Mouse (Mus musculus) c-Kit-negative CD71-positive TER-119-positive erythroid progenitor cells, embryonic 14.5 days (primary cell): Measurements from ENCODE around the gene Vhl.

Experiments used
- DNase-seq: peaks from one replicate; pipeline ENCODE4 v3.0.0-alpha.2; 2013; ENCODE audit warnings: low read depth, low spot score

The Vhl gene

DNA sequence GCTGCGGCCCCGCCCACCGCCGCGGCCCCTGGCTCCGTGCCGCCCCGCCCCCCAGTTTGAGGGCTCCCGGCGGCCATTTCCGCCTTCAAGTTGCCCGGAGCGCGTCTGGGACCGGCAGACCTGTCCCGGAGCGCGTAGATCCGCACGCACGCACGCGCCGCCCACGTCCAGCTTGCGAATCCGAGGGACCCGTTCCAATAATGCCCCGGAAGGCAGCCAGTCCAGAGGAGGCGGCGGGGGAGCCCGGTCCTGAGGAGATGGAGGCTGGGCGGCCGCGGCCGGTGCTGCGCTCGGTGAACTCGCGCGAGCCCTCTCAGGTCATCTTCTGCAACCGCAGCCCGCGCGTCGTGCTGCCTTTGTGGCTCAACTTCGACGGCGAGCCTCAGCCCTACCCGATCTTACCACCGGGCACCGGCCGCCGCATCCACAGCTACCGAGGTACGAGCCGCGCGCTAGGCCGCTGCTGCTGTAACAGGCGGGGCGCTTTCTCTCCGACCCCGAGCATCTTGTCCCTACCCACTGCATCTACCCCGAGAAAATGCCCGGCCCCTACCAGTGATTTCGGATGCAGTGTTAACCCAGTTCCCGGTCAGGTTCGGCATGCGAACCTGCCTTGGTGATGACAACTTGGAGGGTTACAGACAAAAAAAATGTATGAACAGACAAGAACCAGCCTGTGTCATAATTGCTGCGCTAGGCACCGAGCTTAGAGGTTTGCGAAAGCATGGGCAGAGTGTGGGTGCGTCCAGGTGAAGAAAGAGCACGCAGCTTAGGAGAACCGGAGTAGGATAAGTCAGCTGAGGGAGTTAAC lies at the start of gene Vhl:
Gene Vhl, plus strand, starts transcription at position 19 of the 811 bp plus-strand sequence.
- peak; percentile 66 for DNase-seq

- no peak for DNase-seq
Observed at GRCm38 (mm10) chr6:113576044-113576443, 47.7 kb upstream of the Vhl start.

GRCm38 (mm10) chr6:113579306-113579705 lies 44.5 kb upstream of the Vhl start:
- no peak for DNase-seq

GRCm38 (mm10) chr6:113583023-113583422 lies 40.7 kb upstream of the Vhl start:
- no peak for DNase-seq

- DNase-seq = no peak
Observed at GRCm38 (mm10) chr6:113585065-113585464, 38.7 kb upstream of the Vhl start.

GRCm38 (mm10) chr6:113586466-113587183 lies 37.1 kb upstream of the Vhl start:
- DNase-seq = no peak

DNA sequence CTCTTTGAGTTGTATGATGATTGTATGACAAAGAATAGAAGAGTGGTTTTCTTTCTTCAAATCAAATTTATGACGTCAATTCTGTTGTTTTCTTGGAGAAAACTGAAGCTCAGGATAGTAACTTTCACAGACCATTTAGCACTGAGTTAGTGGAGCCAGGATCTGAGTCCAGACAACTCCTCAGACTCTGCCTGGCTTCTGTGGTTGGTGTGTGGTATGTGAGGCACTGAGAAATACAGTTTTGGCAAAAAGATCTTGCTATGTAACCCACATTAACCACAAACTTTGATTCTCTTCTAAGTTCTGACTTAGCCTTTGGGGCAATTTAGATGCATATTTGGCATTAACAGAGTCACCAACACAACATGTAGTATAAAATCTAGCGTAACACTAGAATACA lies 31.1 kb upstream of the Vhl start:
- DNase-seq = no peak

DNA sequence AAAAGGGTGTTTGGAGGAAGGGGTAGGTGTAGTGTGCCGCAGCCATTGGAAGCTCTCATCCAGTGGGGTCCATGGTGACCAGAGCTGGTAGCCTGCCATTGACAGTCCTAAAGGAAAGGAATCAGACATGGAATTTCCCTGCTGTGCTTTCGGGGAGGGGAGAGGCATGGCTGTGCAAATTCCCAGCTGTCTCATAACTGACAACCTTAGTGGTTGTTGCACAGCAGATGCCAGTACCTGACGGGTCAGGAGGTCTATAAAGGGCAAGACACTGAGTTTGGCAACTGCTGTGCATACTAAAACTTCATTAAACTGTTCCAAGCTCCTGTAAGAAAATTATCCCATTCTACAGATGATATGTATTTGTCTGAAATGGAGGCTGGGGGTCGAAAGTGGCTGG lies 25.8 kb upstream of the Vhl start:
- DNase-seq = no peak

DNA sequence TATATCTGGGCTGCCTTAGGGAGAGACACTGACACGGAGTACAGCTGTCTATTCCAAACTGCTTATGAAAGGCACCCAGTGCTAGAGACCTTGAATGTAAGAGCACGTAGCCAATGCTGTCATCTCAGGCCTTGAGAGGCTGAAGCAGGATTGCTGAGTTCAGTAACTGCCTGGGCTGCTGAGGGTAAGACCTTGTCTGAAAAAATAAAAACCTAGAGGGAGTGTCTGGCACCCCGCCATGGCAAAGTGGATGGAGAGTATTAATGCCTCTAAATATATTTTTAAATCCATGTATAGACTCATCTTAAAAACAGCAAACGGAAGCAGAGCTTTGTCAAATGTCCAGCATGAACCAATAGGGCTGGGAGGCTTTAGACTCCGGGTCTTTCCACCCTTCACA lies 23.9 kb upstream of the Vhl start:
- DNase-seq = no peak

DNA sequence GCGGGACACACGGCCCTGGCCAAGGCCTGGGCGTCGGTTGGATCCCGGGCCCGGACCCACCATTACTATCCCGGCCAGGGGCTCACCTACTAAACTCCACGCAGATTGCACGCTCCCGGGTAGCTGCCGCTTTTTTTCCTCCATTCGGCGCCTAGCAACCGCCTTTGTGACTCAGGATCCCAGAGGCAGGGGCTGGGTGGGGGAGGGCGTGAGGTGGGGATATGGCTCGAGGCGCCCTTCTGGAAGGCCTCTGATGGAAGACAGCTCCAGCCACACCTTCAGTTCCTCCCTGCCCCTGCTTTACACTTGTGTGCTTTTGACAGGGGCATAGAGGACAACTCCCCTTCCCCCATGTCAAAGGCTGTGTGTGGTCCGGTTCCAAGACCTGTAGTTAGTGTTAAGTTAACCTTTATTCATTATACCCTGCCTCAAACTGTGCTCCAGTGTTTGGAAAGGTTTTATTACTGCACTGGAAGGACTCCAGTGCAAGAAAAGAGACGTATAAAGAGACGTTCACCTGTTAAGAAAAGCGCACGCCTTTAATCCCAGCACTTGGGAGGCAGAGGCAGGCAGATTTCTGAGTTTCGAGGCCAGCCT lies 23.1 kb upstream of the Vhl start, which contains the start of gene Fancd2os:
Gene Fancd2os, minus strand, starts transcription at position 173 of the 597 bp plus-strand sequence.
- no peak for DNase-seq

- no peak for DNase-seq
Observed at GRCm38 (mm10) chr6:113602821-113603220, 20.9 kb upstream of the Vhl start.

DNA sequence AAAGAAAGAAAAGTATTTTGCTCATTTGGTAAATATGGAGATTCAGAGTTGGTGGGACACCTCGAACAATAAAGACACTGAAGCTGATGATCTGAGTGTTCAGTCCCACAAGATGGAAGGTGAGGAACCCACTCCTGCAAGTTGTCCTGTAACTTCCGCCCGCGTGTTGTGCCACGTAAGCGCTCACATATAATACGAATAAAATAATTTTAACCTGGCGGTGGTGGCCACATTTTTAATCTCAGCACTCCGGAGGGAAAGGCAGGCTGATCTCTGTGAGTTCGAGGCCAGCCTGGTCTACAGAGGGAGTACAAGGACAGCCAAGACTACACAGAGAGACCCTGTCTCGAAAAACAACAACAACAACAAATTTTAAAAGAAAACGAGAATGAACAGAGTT lies 19.8 kb upstream of the Vhl start:
- DNase-seq = no peak

- peak; percentile 76 for DNase-seq
Observed at GRCm38 (mm10) chr6:113604432-113605223, 19.1 kb upstream of the Vhl start, which contains the start of gene Brk1. TSS of gene Brk1 (plus strand) at chr6:113604772.

DNA sequence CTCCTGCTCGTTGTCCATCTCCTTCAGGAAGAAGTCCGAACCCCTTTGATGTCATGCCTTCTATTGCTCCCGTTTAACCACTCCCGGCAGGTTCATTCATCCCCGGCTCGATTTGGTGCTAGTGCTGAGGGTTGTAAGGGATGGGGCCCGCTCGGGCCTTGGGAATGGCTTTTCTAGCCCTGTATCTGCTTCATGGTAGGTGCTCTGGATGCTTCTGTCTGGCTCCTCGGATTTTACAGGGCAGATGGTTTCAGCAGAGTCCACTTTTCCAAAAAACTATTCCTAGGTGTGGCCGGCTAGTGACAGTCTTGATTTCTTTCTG lies 18.6 kb upstream of the Vhl start:
- no peak for DNase-seq

GRCm38 (mm10) chr6:113608871-113609270 lies 14.9 kb upstream of the Vhl start:
- DNase-seq = no peak

DNA sequence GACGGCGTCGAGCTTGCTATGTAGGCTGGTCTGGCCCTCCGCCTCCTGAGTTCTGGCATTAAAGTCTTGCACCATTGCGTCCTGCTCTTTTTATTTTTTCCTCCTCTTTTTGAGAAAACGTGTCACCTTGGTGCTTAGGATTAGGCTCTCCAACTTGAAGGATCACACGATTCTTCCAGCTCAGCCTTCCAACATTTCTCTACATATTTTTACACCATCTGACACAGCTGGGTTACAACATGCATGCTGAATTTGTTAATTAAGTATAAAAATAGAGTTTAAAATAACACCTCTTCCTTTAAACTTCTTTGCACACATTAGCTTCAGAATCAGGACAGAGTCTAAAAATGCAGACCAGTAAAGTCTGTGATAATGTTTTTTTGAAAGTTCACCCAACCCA lies 14.5 kb upstream of the Vhl start:
- no peak for DNase-seq

- DNase-seq = no peak
Observed at GRCm38 (mm10) chr6:113612258-113612969, 11.3 kb upstream of the Vhl start.

GRCm38 (mm10) chr6:113614152-113614551 lies 9.6 kb upstream of the Vhl start:
- no peak for DNase-seq

- no peak for DNase-seq
Observed at GRCm38 (mm10) chr6:113614997-113615396, 8.8 kb upstream of the Vhl start.

DNA sequence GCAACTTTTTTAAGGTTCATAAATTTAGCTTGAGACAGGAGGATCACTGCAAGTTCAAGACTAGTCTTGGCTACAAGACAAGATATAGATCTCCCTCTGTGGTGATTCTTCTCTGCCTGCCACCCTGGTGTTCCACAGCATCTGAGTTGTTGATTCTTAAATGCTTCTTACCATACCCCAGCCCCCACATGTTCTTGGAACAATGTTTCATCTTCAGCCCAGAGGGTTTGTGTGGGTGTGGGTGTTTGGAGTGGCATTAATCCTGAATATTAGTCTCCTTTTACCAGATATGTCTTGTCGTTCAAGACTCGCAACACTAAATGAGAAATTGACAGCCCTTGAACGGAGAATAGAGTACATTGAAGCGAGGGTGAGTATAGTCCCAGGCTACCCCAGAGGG lies 8.3 kb upstream of the Vhl start:
- no peak for DNase-seq

GRCm38 (mm10) chr6:113623386-113623785 lies 373 bp upstream of the Vhl start:
- DNase-seq = no peak
